In genomic region chr13:38816296-38816695, GRCm38 (mm10) we compare ENCODE assay signal across 28 mouse cellular contexts.
DNase-seq lines count a peak whose midpoint lies in the region; ATAC-seq and TF ChIP-seq lines count a peak whose summit lies in the region.
"Had no signal": no experiment of that assay in that cellular context is flagged by ENCODE, and none has a peak within 500 bp of the region (broad histone marks: within the 10 kb centered on the region; RNA-seq: fewer than 3 reads in every experiment).

No protein-coding gene starts in this region.

- TF ChIP-seq POLR2A in brain, embryonic 14.5 days (IDR thresholded peaks at IDR 0.05; ENCODE audit: borderline replicate concordance, extremely low read depth, insufficient read depth, insufficient read length, poor library complexity, severe bottlenecking), result no peak

- no peak for ATAC-seq in embryonic facial prominence, embryonic 14.5 days (ENCODE audit: low read depth)
- ATAC-seq in midbrain, embryonic 14.5 days (ENCODE audit: low FRiP score, low TSS enrichment), result no peak
- ATAC-seq in midbrain, embryonic 16.5 days, result no peak
- no peak for ATAC-seq in megakaryocyte progenitor cell, adult 5-6 weeks (replicated peaks; ENCODE audit: poor library complexity)
- ATAC-seq: forebrain, postnatal 0 days; intestine, postnatal 0 days had no signal

- no peaks in the 10 kb centered on the region for H3K27me3 ChIP-seq in embryonic facial prominence, embryonic 14.5 days (replicated peaks; ENCODE audit: control insufficient read depth, insufficient read depth, low read length)
- H3K27me3 ChIP-seq in embryonic facial prominence, embryonic 10.5 days (replicated peaks; ENCODE audit: low read depth, poor library complexity, severe bottlenecking), result no peaks in the 10 kb centered on the region
- no peaks in the 10 kb centered on the region for H3K27me3 ChIP-seq in midbrain, embryonic 14.5 days (ENCODE audit: control insufficient read depth, insufficient read depth, low read length)
- no peaks in the 10 kb centered on the region for H3K27me3 ChIP-seq in midbrain, embryonic 16.5 days (ENCODE audit: control insufficient read depth, insufficient read depth, low read depth, low read length)
- H3K27me3 ChIP-seq: embryonic facial prominence, embryonic 15.5 days; heart, embryonic 15.5 days; hindbrain, embryonic 15.5 days; kidney, embryonic 15.5 days; limb, embryonic 15.5 days; megakaryocyte, embryonic 14.5 days; midbrain, embryonic 13.5 days; neural tube, embryonic 15.5 days had no signal

- peak; percentile 12 for DNase-seq in embryonic facial prominence, embryonic 14.5 days (ENCODE audit: low spot score)
- no peak for DNase-seq in embryonic facial prominence, embryonic 10.5 days (ENCODE audit: low spot score)
- peak; percentile 11 for DNase-seq in midbrain, embryonic 14.5 days
- peak; percentile 5 for DNase-seq in brain, embryonic 14.5 days (ENCODE audit: low read depth)
- DNase-seq in thymus, postnatal 4 days, result no peak
- DNase-seq: adrenal gland, postnatal 25 days; B cell, adult 2 months; cerebellum, adult 9-11 months; forebrain, postnatal 0 days; gastrocnemius, postnatal 25 days; heart, postnatal 36 days; kidney, postnatal 4 days; layer of hippocampus, adult 9-11 months; lung, embryonic 14.5 days; thymus, adult 2 months had no signal

- no peak overlapping the region for H3K27ac ChIP-seq in embryonic facial prominence, embryonic 14.5 days (replicated peaks; ENCODE audit: low read depth, low read length)
- no peak overlapping the region for H3K27ac ChIP-seq in embryonic facial prominence, embryonic 10.5 days (replicated peaks)
- H3K27ac ChIP-seq in midbrain, embryonic 14.5 days (replicated peaks; ENCODE audit: low read depth, low read length), result no peak overlapping the region
- no peak overlapping the region for H3K27ac ChIP-seq in midbrain, embryonic 16.5 days (ENCODE audit: low read length)
- H3K27ac ChIP-seq: embryonic facial prominence, embryonic 15.5 days; heart, embryonic 15.5 days; hindbrain, embryonic 15.5 days; kidney, embryonic 15.5 days; limb, embryonic 15.5 days; liver, embryonic 14.5 days; neural tube, embryonic 15.5 days; stomach, postnatal 0 days had no signal

- no peak overlapping the region for H3K9ac ChIP-seq in embryonic facial prominence, embryonic 14.5 days (ENCODE audit: low read depth, low read length)
- no peak overlapping the region for H3K9ac ChIP-seq in midbrain, embryonic 14.5 days (replicated peaks; ENCODE audit: low read length)
- H3K9ac ChIP-seq in midbrain, embryonic 16.5 days (ENCODE audit: low read depth, low read length), result no peak overlapping the region
- H3K9ac ChIP-seq: embryonic facial prominence, embryonic 15.5 days; forebrain, postnatal 0 days; heart, embryonic 15.5 days; hindbrain, embryonic 15.5 days; kidney, embryonic 15.5 days; limb, embryonic 15.5 days; liver, embryonic 14.5 days; lung, embryonic 14.5 days; midbrain, embryonic 13.5 days; neural tube, embryonic 15.5 days had no signal

- WGBS in embryonic facial prominence, embryonic 14.5 days, result 74% methylated on average over 9 of the region's 9 CpGs
- WGBS in embryonic facial prominence, embryonic 10.5 days, result 77% methylated on average over 9 of the region's 9 CpGs
- WGBS in midbrain, embryonic 14.5 days, result 71% methylated on average over 9 of the region's 9 CpGs
- WGBS in midbrain, embryonic 16.5 days, result 68% methylated on average over 9 of the region's 9 CpGs

- no peak for TF ChIP-seq CTCF in brain, embryonic 14.5 days (IDR thresholded peaks at IDR 0.05; ENCODE audit: borderline replicate concordance, extremely low read depth, insufficient read depth, insufficient read length)

- H3K4me3 ChIP-seq in embryonic facial prominence, embryonic 14.5 days (ENCODE audit: low read depth, low read length), result no peak overlapping the region
- no peak overlapping the region for H3K4me3 ChIP-seq in embryonic facial prominence, embryonic 10.5 days
- H3K4me3 ChIP-seq in midbrain, embryonic 14.5 days (replicated peaks; ENCODE audit: low read depth, low read length), result no peak overlapping the region
- H3K4me3 ChIP-seq in midbrain, embryonic 16.5 days (ENCODE audit: low read depth, low read length), result no peak overlapping the region
- H3K4me3 ChIP-seq: embryonic facial prominence, embryonic 15.5 days; heart, embryonic 15.5 days; hindbrain, embryonic 15.5 days; kidney, embryonic 15.5 days; limb, embryonic 15.5 days; megakaryocyte, embryonic 14.5 days; midbrain, embryonic 13.5 days; neural tube, embryonic 15.5 days had no signal

- H3K4me2 ChIP-seq in embryonic facial prominence, embryonic 14.5 days (ENCODE audit: low read depth, low read length), result no peak overlapping the region
- H3K4me2 ChIP-seq in midbrain, embryonic 14.5 days (ENCODE audit: low read length), result no peak overlapping the region
- no peak overlapping the region for H3K4me2 ChIP-seq in midbrain, embryonic 16.5 days (ENCODE audit: low read length)
- H3K4me2 ChIP-seq: embryonic facial prominence, embryonic 15.5 days; heart, embryonic 15.5 days; hindbrain, embryonic 15.5 days; kidney, embryonic 15.5 days; limb, embryonic 15.5 days; lung, embryonic 14.5 days; midbrain, embryonic 13.5 days; neural tube, embryonic 15.5 days had no signal

- no peaks in the 10 kb centered on the region for H3K4me1 ChIP-seq in embryonic facial prominence, embryonic 14.5 days (ENCODE audit: control insufficient read depth, insufficient read depth, low read length)
- H3K4me1 ChIP-seq in embryonic facial prominence, embryonic 10.5 days, result no peaks in the 10 kb centered on the region
- 0 out of 2 replicates have a peak, but pooled peaks cover 3% of the 10 kb centered on the region for H3K4me1 ChIP-seq in midbrain, embryonic 14.5 days (ENCODE audit: control insufficient read depth, insufficient read depth, low read length)
- H3K4me1 ChIP-seq in midbrain, embryonic 16.5 days (ENCODE audit: control insufficient read depth, insufficient read depth, low read length), result peaks cover 5% of the 10 kb centered on the region; the same call in 1 of the 2 replicates
- H3K4me1 ChIP-seq: embryonic facial prominence, embryonic 15.5 days; heart, embryonic 15.5 days; kidney, embryonic 15.5 days; limb, embryonic 15.5 days; megakaryocyte, embryonic 14.5 days had no signal

- no peaks in the 10 kb centered on the region for H3K36me3 ChIP-seq in embryonic facial prominence, embryonic 14.5 days (ENCODE audit: control insufficient read depth, insufficient read depth, low read length)
- no peaks in the 10 kb centered on the region for H3K36me3 ChIP-seq in embryonic facial prominence, embryonic 10.5 days (replicated peaks)
- H3K36me3 ChIP-seq in midbrain, embryonic 14.5 days (ENCODE audit: control insufficient read depth, insufficient read depth, low read length), result no peaks in the 10 kb centered on the region
- no peaks in the 10 kb centered on the region for H3K36me3 ChIP-seq in midbrain, embryonic 16.5 days (ENCODE audit: control insufficient read depth, insufficient read depth, low read length)
- H3K36me3 ChIP-seq: embryonic facial prominence, embryonic 15.5 days; heart, embryonic 15.5 days; hindbrain, embryonic 15.5 days; kidney, embryonic 15.5 days; limb, embryonic 15.5 days; midbrain, embryonic 13.5 days; neural tube, embryonic 15.5 days had no signal

- H3K9me3 ChIP-seq in embryonic facial prominence, embryonic 14.5 days (ENCODE audit: control insufficient read depth, low read length), result no peaks in the 10 kb centered on the region
- H3K9me3 ChIP-seq in embryonic facial prominence, embryonic 10.5 days, result no peaks in the 10 kb centered on the region
- H3K9me3 ChIP-seq in midbrain, embryonic 14.5 days (ENCODE audit: control insufficient read depth, low read length), result no peaks in the 10 kb centered on the region
- H3K9me3 ChIP-seq in midbrain, embryonic 16.5 days (replicated peaks; ENCODE audit: control insufficient read depth, low read length, poor library complexity, severe bottlenecking), result no peaks in the 10 kb centered on the region
- H3K9me3 ChIP-seq: embryonic facial prominence, embryonic 15.5 days; heart, embryonic 15.5 days; hindbrain, embryonic 15.5 days; kidney, embryonic 15.5 days; limb, embryonic 15.5 days; midbrain, embryonic 13.5 days; neural tube, embryonic 15.5 days had no signal

Comparison
In these comparisons a context has a peak if more than half of its experiments do, and no peak if none do; other contexts are left out.
1. DNase-seq: peak in embryonic facial prominence, embryonic 14.5 days (single experiment), midbrain, embryonic 14.5 days (single experiment) and brain, embryonic 14.5 days (single experiment); none in embryonic facial prominence, embryonic 10.5 days (single experiment) and thymus, postnatal 4 days (single experiment).